Mouse (Mus musculus): ENCODE results near the gene Adra1d. TPM values are rescaled to one million over a fixed set of nuclear protein-coding genes. Genes with fewer than 3 reads are reported as not detected.

The Adra1d gene
- total and polyA plus RNA-seq, 3 experiments: not detected

DNA sequence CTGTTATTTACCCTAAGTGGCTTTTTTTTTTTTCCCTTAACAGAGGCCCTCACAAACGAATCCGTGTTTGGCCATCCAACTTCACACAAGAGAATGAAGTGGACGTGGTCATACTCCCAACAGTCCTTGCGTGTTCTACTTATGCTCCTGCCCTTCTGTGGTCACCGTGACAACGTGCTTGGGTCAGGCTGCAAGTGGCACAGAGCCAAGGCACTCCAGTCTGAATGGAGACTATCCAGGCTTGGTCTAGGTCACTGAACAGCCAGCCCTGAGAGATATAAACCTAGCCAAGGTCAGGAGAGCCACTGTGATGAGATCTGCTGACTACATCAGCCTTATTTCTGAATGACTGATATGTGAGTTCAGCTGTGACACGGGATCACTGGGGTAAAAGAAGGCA, 23.7 kb downstream of the Adra1d start:
- Histone ChIP-seq H3K27ac (ENCODE audit: insufficient read depth, low read depth) (no peak overlapping the region), H3K4me1 (ENCODE audit: control insufficient read depth in 1 of 2, insufficient read depth in 2 of 2) (peaks cover 2 to 6% of the 10 kb centered on the region in 2 experiments; a peak in 3 of 4 replicates), H3K27me3 (replicated peaks) (peaks cover 11% of the 10 kb centered on the region), H3K4me3 (replicated peaks in 1 of 3; ENCODE audit: low read depth in 2 of 3, low read length in 2 of 3, poor library complexity in 1 of 3) (no peak overlapping the region), H3K4me2 (ENCODE audit: insufficient read depth, low read depth, poor library complexity, severe bottlenecking) (no peak overlapping the region), H3K9me3 (replicated peaks; ENCODE audit: low read length) (no peaks in the 10 kb centered on the region), H3K36me3 (replicated peaks in 1 of 2; ENCODE audit: control insufficient read depth in 1 of 2, insufficient read depth in 1 of 2, low read length in 1 of 2) (no peaks in the 10 kb centered on the region), H3K79me2 (replicated peaks; ENCODE audit: control insufficient read depth, extremely low read depth, insufficient read depth, poor library complexity, severe bottlenecking) (no peaks in the 10 kb centered on the region), H3K9ac (ENCODE audit: insufficient read depth, low read depth) (no peak overlapping the region)
- no peak for TF ChIP-seq CHD2 (IDR thresholded peaks at IDR 0.05; ENCODE audit: low read length)
- TF ChIP-seq E2F4 (IDR thresholded peaks at IDR 0.05; ENCODE audit: insufficient replicate concordance, low read depth, low read length): no peak
- no peak for TF ChIP-seq SIN3A (IDR thresholded peaks at IDR 0.05; ENCODE audit: low read length)
- TF ChIP-seq NELFE (IDR thresholded peaks at IDR 0.05; ENCODE audit: low read depth, low read length): no peak
- DNase-seq (ENCODE audit: extremely low read depth): no peak
- in situ Hi-C loops (cut with MboI; ENCODE audit: low pct_ligation_motif_present, low pct_unique_long_range_greater_than_20kb, low sequenced_read_pairs): loop anchor here (25.0 kb wide), 1 partner anchor 399 kb away; no protein-coding TSS in a partner anchor
- dilution Hi-C loops (cut with MboI; ENCODE audit: extremely low pct_ligation_motif_present, extremely low pct_unique_long_range_greater_than_20kb, low sequenced_read_pairs): no loop called here

DNA sequence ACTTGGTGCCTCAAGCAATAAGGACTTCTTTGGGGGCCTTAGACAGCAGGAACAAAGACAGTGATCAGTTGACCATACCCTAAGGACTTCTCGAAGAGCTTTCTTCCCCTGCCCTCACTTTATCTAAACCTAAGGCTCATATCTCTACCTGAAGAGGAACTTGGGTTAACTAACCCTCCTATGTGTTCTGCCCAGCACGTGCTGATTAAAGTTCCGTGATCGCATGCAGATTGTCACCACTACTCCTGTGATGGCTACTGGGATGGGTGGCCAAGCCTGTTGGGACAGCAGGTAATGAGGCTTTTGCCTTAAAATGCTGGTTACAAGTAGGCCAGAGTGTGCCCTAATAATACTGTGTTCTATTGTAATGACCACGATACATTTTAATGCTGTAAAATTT, 26.9 kb downstream of the Adra1d start:
- peaks cover 2 to 13% of the 10 kb centered on the region in 2 experiments; a peak in 3 of 4 replicates for H3K4me1 ChIP-seq (ENCODE audit: control insufficient read depth in 1 of 2, insufficient read depth in 2 of 2)
- no peak for TF ChIP-seq JUN (IDR thresholded peaks at IDR 0.05; ENCODE audit: insufficient read depth, low read depth, low read length)
- TF ChIP-seq HCFC1 (IDR thresholded peaks at IDR 0.05; ENCODE audit: low read depth, low read length): no peak
- TF ChIP-seq CTCF (conservative IDR thresholded peaks at IDR 0.05 in 1 of 2, IDR thresholded peaks at IDR 0.05 in 1 of 2; ENCODE audit: low read depth in 2 of 2, low read length in 2 of 2): no peak
- no peak for TF ChIP-seq CHD1 (IDR thresholded peaks at IDR 0.05; ENCODE audit: low read depth, low read length)
- no peak for TF ChIP-seq SMC3 (IDR thresholded peaks at IDR 0.05; ENCODE audit: low read depth, low read length)
- TF ChIP-seq MAZ (IDR thresholded peaks at IDR 0.05; ENCODE audit: low read depth, low read length): no peak
- no peak for TF ChIP-seq EP300 (IDR thresholded peaks at IDR 0.05; ENCODE audit: low read length)
- TF ChIP-seq RCOR1 (conservative IDR thresholded peaks at IDR 0.05; ENCODE audit: low read depth, low read length): no peak
- no peak for TF ChIP-seq JUND (conservative IDR thresholded peaks at IDR 0.05; ENCODE audit: low read depth, low read length)
- TF ChIP-seq POLR2A (IDR thresholded peaks at IDR 0.05; ENCODE audit: low read depth, low read length): no peak
- TF ChIP-seq MYC (IDR thresholded peaks at IDR 0.05; ENCODE audit: low read depth, low read length): no peak
- no peak for TF ChIP-seq ZNF384 (IDR thresholded peaks at IDR 0.05; ENCODE audit: low read depth, low read length)
- no peak for TF ChIP-seq ZMIZ1 (IDR thresholded peaks at IDR 0.05; ENCODE audit: low read depth, low read length)
- TF ChIP-seq USF2 (conservative IDR thresholded peaks at IDR 0.05; ENCODE audit: low read depth, low read length): no peak
- TF ChIP-seq KAT2A (IDR thresholded peaks at IDR 0.05; ENCODE audit: insufficient replicate concordance, low read length): no peak
- TF ChIP-seq ELF1 (IDR thresholded peaks at IDR 0.05; ENCODE audit: low read depth, low read length): no peak
- no peak for TF ChIP-seq BHLHE40 (IDR thresholded peaks at IDR 0.05; ENCODE audit: low read depth, low read length)
- TF ChIP-seq TCF12 (IDR thresholded peaks at IDR 0.05; ENCODE audit: low read depth, low read length): no peak
- no peak for TF ChIP-seq PAX5 (IDR thresholded peaks at IDR 0.05; ENCODE audit: low read length)
- TF ChIP-seq MAX (IDR thresholded peaks at IDR 0.05; ENCODE audit: low read length): no peak
- no peak overlapping the region for H3K4me2 ChIP-seq (ENCODE audit: insufficient read depth, low read depth, poor library complexity, severe bottlenecking)
- H3K27me3 ChIP-seq (replicated peaks): peaks cover 7% of the 10 kb centered on the region
- H3K79me2 ChIP-seq (replicated peaks; ENCODE audit: control insufficient read depth, extremely low read depth, insufficient read depth, poor library complexity, severe bottlenecking): no peaks in the 10 kb centered on the region
- DNase-seq (ENCODE audit: extremely low read depth): no peak
- no peaks in the 10 kb centered on the region for H3K9me3 ChIP-seq (replicated peaks; ENCODE audit: low read length)
- H3K27ac ChIP-seq (ENCODE audit: insufficient read depth, low read depth): no peak overlapping the region
- H3K9ac ChIP-seq (ENCODE audit: insufficient read depth, low read depth): no peak overlapping the region
- H3K36me3 ChIP-seq (replicated peaks in 1 of 2; ENCODE audit: control insufficient read depth in 1 of 2, insufficient read depth in 1 of 2, low read length in 1 of 2): no peaks in the 10 kb centered on the region
- no peak overlapping the region for H3K4me3 ChIP-seq (replicated peaks in 1 of 3; ENCODE audit: low read depth in 2 of 3, low read length in 2 of 3, poor library complexity in 1 of 3)
- in situ Hi-C loops (cut with MboI; ENCODE audit: low pct_ligation_motif_present, low pct_unique_long_range_greater_than_20kb, low sequenced_read_pairs) (loop anchor here (25.0 kb wide), 1 partner anchor 402 kb away; no protein-coding TSS in a partner anchor), dilution Hi-C loops (cut with MboI; ENCODE audit: extremely low pct_ligation_motif_present, extremely low pct_unique_long_range_greater_than_20kb, low sequenced_read_pairs) (no loop called here)
